Mouse (Mus musculus): ENCODE data around the gene Gzmc.

GRCm38 (mm10) chr14:56234556-56234955, at the start of gene Gzmc:
- TF ChIP-seq E2F4 (IDR thresholded peaks at IDR 0.05; ENCODE audit: insufficient read depth) (no peak), POLR2AphosphoS2 (IDR thresholded peaks at IDR 0.05; ENCODE audit: insufficient read length, low read depth) (no peak), POLR2A (IDR thresholded peaks at IDR 0.05; ENCODE audit: insufficient read length, low read depth) (no peak), TCF12 (IDR thresholded peaks at IDR 0.05; ENCODE audit: insufficient read depth, poor library complexity, severe bottlenecking) (no peak), MAX (IDR thresholded peaks at IDR 0.05; ENCODE audit: low read depth) (no peak), USF1 (IDR thresholded peaks at IDR 0.05; ENCODE audit: low read depth) (no peak), MYOD1 (IDR thresholded peaks at IDR 0.05; ENCODE audit: control insufficient read depth in 1 of 3, insufficient read length in 2 of 3, low read depth in 2 of 3) (no peak)

Measured in myocyte (in vitro differentiated cells).